Mouse (Mus musculus) spleen, adult 2 months (tissue): ENCODE data around the gene Egflam. TPM values are rescaled to one million over a fixed set of nuclear protein-coding genes. Genes with fewer than 3 reads are reported as not detected.

Experiments
- DNase-seq, 2 experiments: peaks; one replicate each; pipeline versions ENCODE4 v3.0.0 to v3.0.0-alpha.2; 2012 to 2021; ENCODE audit warnings: low spot score in 2 of 2, low read depth in 1 of 2
- H3K27ac ChIP-seq: fragments of 200-500 bp; 2 replicates; pipeline ENCODE4 v1.5.1; 2012; ENCODE audit warnings: low read length, inconsistent platforms; ENCODE audit not compliant: insufficient read depth
- H3K27me3 ChIP-seq: fragments of 200-500 bp; 2 replicates; pipeline ENCODE4 v1.6.1; 2012; ENCODE audit warnings: mild to moderate bottlenecking, moderate library complexity, low read length, inconsistent platforms; ENCODE audit not compliant: control insufficient read depth, insufficient read depth
- H3K36me3 ChIP-seq: fragments of 200-500 bp; 2 replicates; pipeline ENCODE4 v1.6.1; 2012; ENCODE audit warnings: mild to moderate bottlenecking, low read length, inconsistent platforms; ENCODE audit not compliant: control insufficient read depth, insufficient read depth
- H3K4me1 ChIP-seq: fragments of 200-500 bp; 2 replicates; pipeline ENCODE4 v1.6.1; 2011; ENCODE audit warnings: inconsistent platforms; ENCODE audit not compliant: control insufficient read depth, insufficient read depth, insufficient read length
- H3K4me3 ChIP-seq: fragments of 200-500 bp; 2 replicates; pipeline ENCODE4 v1.5.1; 2011; ENCODE audit warnings: mild to moderate bottlenecking, inconsistent platforms; ENCODE audit not compliant: insufficient read depth, insufficient read length; ENCODE audit errors: extremely low read depth
- CTCF ChIP-seq: fragments of 200-500 bp; IDR thresholded peaks from 2 replicates; pipeline ENCODE4 v1.5.1; 2011; ENCODE audit warnings: mild to moderate bottlenecking, inconsistent platforms; ENCODE audit not compliant: insufficient read depth, insufficient read length, insufficient replicate concordance; ENCODE audit errors: extremely low read depth
- POLR2A ChIP-seq: fragments of 200-500 bp; IDR thresholded peaks from 2 replicates; pipeline ENCODE4 v1.6.1; 2011; ENCODE audit warnings: low read depth, low read length, inconsistent platforms
- WGBS: fragments of 180-500 bp; shearing (Covaris S2); methylation state at CpG from one replicate; pipeline ENCODE4 v1.1.7; 2018; 5-methylcytosine and 5-hydroxymethylcytosine counted together
- polyA plus RNA-seq: library from polyadenylated mRNA; depleted of rRNA; stranded (reverse); fragments of >200 nt; gene quantifications from 2 replicates; pipeline ENCODE4 v1.2.3, GENCODE M21; 2012

The Egflam gene
- polyA plus RNA-seq, 1 experiment, result 2.6 TPM

- TF ChIP-seq POLR2A, result no peak
- peak; percentile 70; the same call in 1 of the 2 replicates for TF ChIP-seq CTCF
- DNase-seq, result peak; percentile 4 to 51
- Histone ChIP-seq H3K4me1 (no peaks in the 10 kb centered on the region), H3K27me3 (no peaks in the 10 kb centered on the region; the same call in 1 of the 2 replicates), H3K36me3 (no peaks in the 10 kb centered on the region), H3K4me3 (no peak overlapping the region), H3K27ac (no peak overlapping the region)
- WGBS, result 20% methylated on average over 3 of the region's 3 CpGs
These were observed 134.4 kb downstream of the Egflam start for GRCm38 (mm10) chr15:7263822-7264221.

GRCm38 (mm10) chr15:7263339-7263738, 134.9 kb downstream of the Egflam start:
- WGBS, result 89% methylated on average over 9 of the region's 9 CpGs
- Histone ChIP-seq H3K4me1 (no peaks in the 10 kb centered on the region), H3K27ac (no peak overlapping the region), H3K4me3 (no peak overlapping the region), H3K27me3 (no peaks in the 10 kb centered on the region; the same call in 1 of the 2 replicates), H3K36me3 (no peaks in the 10 kb centered on the region)
- TF ChIP-seq POLR2A (no peak), CTCF (no peak)
- no peak for DNase-seq

GRCm38 (mm10) chr15:7261371-7261770, 136.8 kb downstream of the Egflam start:
- Histone ChIP-seq H3K36me3 (no peaks in the 10 kb centered on the region), H3K27ac (no peak overlapping the region), H3K4me1 (no peaks in the 10 kb centered on the region), H3K4me3 (no peak overlapping the region), H3K27me3 (no peaks in the 10 kb centered on the region; the same call in 1 of the 2 replicates)
- 74% methylated on average over 1 of the region's 1 CpGs for WGBS
- TF ChIP-seq CTCF (no peak), POLR2A (no peak)
- no peak for DNase-seq

GRCm38 (mm10) chr15:7256577-7256976, 141.6 kb downstream of the Egflam start:
- no peaks in the 10 kb centered on the region for H3K4me1 ChIP-seq
- no peaks in the 10 kb centered on the region for H3K36me3 ChIP-seq
- no peak overlapping the region for H3K27ac ChIP-seq
- H3K4me3 ChIP-seq, result no peak overlapping the region
- TF ChIP-seq POLR2A (no peak), CTCF (no peak)
- 47% methylated on average over 3 of the region's 3 CpGs for WGBS
- no peak for DNase-seq
- no peaks in the 10 kb centered on the region; the same call in 1 of the 2 replicates for H3K27me3 ChIP-seq

- H3K36me3 ChIP-seq, result no peaks in the 10 kb centered on the region
- H3K27ac ChIP-seq, result no peak overlapping the region
- TF ChIP-seq POLR2A, result no peak
- TF ChIP-seq CTCF, result no peak
- H3K27me3 ChIP-seq, result no peaks in the 10 kb centered on the region
- 88% methylated on average over 6 of the region's 6 CpGs for WGBS
- DNase-seq, result no peak
- no peaks in the 10 kb centered on the region for H3K4me1 ChIP-seq
- no peak overlapping the region for H3K4me3 ChIP-seq
These were observed 144.9 kb downstream of the Egflam start for GRCm38 (mm10) chr15:7253326-7253725.

GRCm38 (mm10) chr15:7252106-7252636, 146.0 kb downstream of the Egflam start:
- Histone ChIP-seq H3K36me3 (no peaks in the 10 kb centered on the region), H3K4me1 (no peaks in the 10 kb centered on the region), H3K27ac (no peak overlapping the region), H3K27me3 (no peaks in the 10 kb centered on the region), H3K4me3 (no peak overlapping the region)
- no peak for TF ChIP-seq POLR2A
- TF ChIP-seq CTCF, result no peak
- no peak for DNase-seq
- WGBS, result 80% methylated on average over 12 of the region's 12 CpGs

- no peaks in the 10 kb centered on the region for H3K4me1 ChIP-seq
- H3K4me3 ChIP-seq, result no peak overlapping the region
- DNase-seq, result no peak
- TF ChIP-seq CTCF (no peak), POLR2A (no peak)
- 95% methylated on average over 9 of the region's 9 CpGs for WGBS
- no peaks in the 10 kb centered on the region for H3K36me3 ChIP-seq
- H3K27ac ChIP-seq, result no peak overlapping the region
- no peaks in the 10 kb centered on the region for H3K27me3 ChIP-seq
These were observed 147.2 kb downstream of the Egflam start for GRCm38 (mm10) chr15:7251042-7251441.

GRCm38 (mm10) chr15:7249216-7249615, 149.0 kb downstream of the Egflam start:
- H3K27ac ChIP-seq, result no peak overlapping the region
- H3K4me3 ChIP-seq, result no peak overlapping the region
- 91% methylated on average over 4 of the region's 4 CpGs for WGBS
- DNase-seq, result no peak
- H3K36me3 ChIP-seq, result no peaks in the 10 kb centered on the region
- H3K27me3 ChIP-seq, result no peaks in the 10 kb centered on the region
- H3K4me1 ChIP-seq, result no peaks in the 10 kb centered on the region
- TF ChIP-seq CTCF, result no peak
- no peak for TF ChIP-seq POLR2A
